Mouse (Mus musculus) intestine, embryonic 16.5 days (tissue): ENCODE measurements at regions not wholly inside any gene's neighbourhood (a gene's known extent, or its start where the extent isn't known, plus 50 kb on each side); places are given as distances from the start of the nearest gene placed in this dataset.

Experiments used
- ATAC-seq: fragments of 200-750 bp; cut with Nextera tagmentation; 2 replicates; pipeline ENCODE4 v1.8.0; 2017; ENCODE audit warnings: moderate TSS enrichment, moderate library complexity
- H3K27ac ChIP-seq: fragments of 300-500 bp; sonication (generic); 2 replicates; pipeline ENCODE4 v1.5.1; 2014; ENCODE audit warnings: mild to moderate bottlenecking, low read length
- H3K27me3 ChIP-seq: fragments of 300-500 bp; sonication (generic); replicated peaks from 2 replicates; pipeline ENCODE4 v1.6.1; 2014; ENCODE audit warnings: low read length, control low read depth, mixed read lengths; ENCODE audit not compliant: control insufficient read depth, insufficient read depth
- H3K36me3 ChIP-seq: fragments of 300-500 bp; sonication (generic); 2 replicates; pipeline ENCODE4 v1.6.1; 2014; ENCODE audit warnings: low read length, control low read depth; ENCODE audit not compliant: control insufficient read depth, insufficient read depth
- H3K4me1 ChIP-seq: fragments of 300-500 bp; sonication (generic); 2 replicates; pipeline ENCODE4 v1.6.1; 2014; ENCODE audit warnings: low read length, control low read depth, mixed read lengths; ENCODE audit not compliant: control insufficient read depth, insufficient read depth
- H3K4me2 ChIP-seq: fragments of 300-500 bp; sonication (generic); 2 replicates; pipeline ENCODE4 v1.6.1; 2014; ENCODE audit warnings: low read depth, low read length, control low read depth
- H3K4me3 ChIP-seq: fragments of 300-500 bp; sonication (generic); 2 replicates; pipeline ENCODE4 v1.5.1; 2014; ENCODE audit warnings: mild to moderate bottlenecking, low read length
- H3K9ac ChIP-seq: fragments of 300-500 bp; sonication (generic); 2 replicates; pipeline ENCODE4 v1.6.1; 2014; ENCODE audit warnings: low read depth, low read length
- H3K9me3 ChIP-seq: fragments of 300-500 bp; sonication (generic); 2 replicates; pipeline ENCODE4 v1.6.1; 2016; ENCODE audit warnings: low read length, control low read depth; ENCODE audit not compliant: control insufficient read depth
- WGBS: fragments of 180-500 bp; shearing (Covaris S2); extraction: QIAGEN DNeasy Blood & Tissue Kit; methylation state at CpG from one replicate; pipeline ENCODE4 v1.1.7; 2014; 5-methylcytosine and 5-hydroxymethylcytosine counted together

- Histone ChIP-seq H3K4me2 (no peak overlapping the region), H3K9me3 (no peaks in the 10 kb centered on the region), H3K27me3 (no peaks in the 10 kb centered on the region), H3K9ac (no peak overlapping the region), H3K36me3 (no peaks in the 10 kb centered on the region), H3K27ac (no peak overlapping the region), H3K4me1 (peaks cover 6% of the 10 kb centered on the region; the same call in 1 of the 2 replicates), H3K4me3 (no peak overlapping the region)
- 61% methylated on average over 4 of the region's 4 CpGs for WGBS
- no peak for ATAC-seq
Observed at GRCm38 (mm10) chr6:116985147-116985737, 183.1 kb upstream of the Cxcl12 start.

- no peak for ATAC-seq
- H3K9ac ChIP-seq: no peak overlapping the region
- H3K4me1 ChIP-seq: no peaks in the 10 kb centered on the region
- H3K4me2 ChIP-seq: no peak overlapping the region
- no peaks in the 10 kb centered on the region for H3K27me3 ChIP-seq
- no peak overlapping the region for H3K27ac ChIP-seq
- no peak overlapping the region for H3K4me3 ChIP-seq
- WGBS: 53% methylated on average over 10 of the region's 10 CpGs
- H3K9me3 ChIP-seq: no peaks in the 10 kb centered on the region
- no peaks in the 10 kb centered on the region for H3K36me3 ChIP-seq
Observed at GRCm38 (mm10) chr6:116986266-116987000, 181.9 kb upstream of the Cxcl12 start.

GRCm38 (mm10) chr6:116987243-116987642 is 181.1 kb upstream of the Cxcl12 start:
- Histone ChIP-seq H3K27me3 (no peaks in the 10 kb centered on the region), H3K9me3 (no peaks in the 10 kb centered on the region), H3K27ac (no peak overlapping the region), H3K4me2 (no peak overlapping the region), H3K4me3 (no peak overlapping the region), H3K36me3 (no peaks in the 10 kb centered on the region), H3K9ac (no peak overlapping the region), H3K4me1 (no peaks in the 10 kb centered on the region)
- ATAC-seq: no peak
- WGBS: 80% methylated on average over 5 of the region's 5 CpGs

GRCm38 (mm10) chr6:116998948-116999682 is 169.2 kb upstream of the Cxcl12 start:
- H3K36me3 ChIP-seq: no peaks in the 10 kb centered on the region
- H3K27ac ChIP-seq: no peak overlapping the region
- H3K4me3 ChIP-seq: no peak overlapping the region
- 0 out of 2 replicates have a peak, but pooled peaks cover 2% of the 10 kb centered on the region for H3K4me1 ChIP-seq
- H3K4me2 ChIP-seq: no peak overlapping the region
- no peak for ATAC-seq
- H3K27me3 ChIP-seq: no peaks in the 10 kb centered on the region
- 74% methylated on average over 9 of the region's 9 CpGs for WGBS
- no peaks in the 10 kb centered on the region for H3K9me3 ChIP-seq
- H3K9ac ChIP-seq: no peak overlapping the region

DNA sequence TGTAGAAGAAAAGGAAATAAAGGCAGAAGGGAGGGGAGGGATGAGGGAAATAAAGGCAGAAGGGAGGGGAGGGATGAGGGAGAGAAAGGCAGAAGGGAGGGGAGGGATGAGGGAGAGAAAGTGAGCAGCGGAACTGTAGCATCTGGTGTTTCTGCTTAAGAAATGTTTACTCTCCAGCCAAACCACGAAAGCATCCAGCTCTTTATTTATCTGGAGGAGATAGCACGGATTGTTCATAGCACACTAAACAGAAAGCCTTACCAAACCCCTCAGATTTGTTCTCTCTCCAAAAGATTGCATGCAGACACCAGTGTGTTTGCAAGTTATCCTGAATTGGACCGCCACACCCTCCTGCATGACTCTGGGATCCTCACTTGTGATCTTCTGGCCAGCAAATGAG is 168.4 kb upstream of the Cxcl12 start:
- WGBS: 35% methylated on average over 4 of the region's 4 CpGs
- H3K4me2 ChIP-seq: no peak overlapping the region
- no peaks in the 10 kb centered on the region for H3K9me3 ChIP-seq
- no peak overlapping the region for H3K4me3 ChIP-seq
- H3K27me3 ChIP-seq: no peaks in the 10 kb centered on the region
- ATAC-seq: no peak
- no peaks in the 10 kb centered on the region for H3K36me3 ChIP-seq
- no peak overlapping the region for H3K9ac ChIP-seq
- 0 out of 2 replicates have a peak overlapping the region, but pooled peaks have one; percentile 28 for H3K27ac ChIP-seq
- H3K4me1 ChIP-seq: 0 out of 2 replicates have a peak, but pooled peaks cover 2% of the 10 kb centered on the region

GRCm38 (mm10) chr6:117000951-117001725 is 167.2 kb upstream of the Cxcl12 start:
- Histone ChIP-seq H3K36me3 (no peaks in the 10 kb centered on the region), H3K9me3 (no peaks in the 10 kb centered on the region), H3K4me3 (no peak overlapping the region), H3K4me1 (0 out of 2 replicates have a peak, but pooled peaks cover 2% of the 10 kb centered on the region), H3K4me2 (no peak overlapping the region), H3K27ac (no peak overlapping the region), H3K27me3 (no peaks in the 10 kb centered on the region), H3K9ac (no peak overlapping the region)
- ATAC-seq: no peak
- 73% methylated on average over 7 of the region's 7 CpGs for WGBS

- no peaks in the 10 kb centered on the region for H3K9me3 ChIP-seq
- no peaks in the 10 kb centered on the region for H3K36me3 ChIP-seq
- 85% methylated on average over 5 of the region's 5 CpGs for WGBS
- H3K4me3 ChIP-seq: no peak overlapping the region
- H3K27me3 ChIP-seq: no peaks in the 10 kb centered on the region
- no peaks in the 10 kb centered on the region for H3K4me1 ChIP-seq
- no peak overlapping the region for H3K9ac ChIP-seq
- ATAC-seq: no peak
- H3K27ac ChIP-seq: no peak overlapping the region
- H3K4me2 ChIP-seq: no peak overlapping the region
Observed at GRCm38 (mm10) chr6:117012621-117013020, 155.7 kb upstream of the Cxcl12 start.

DNA sequence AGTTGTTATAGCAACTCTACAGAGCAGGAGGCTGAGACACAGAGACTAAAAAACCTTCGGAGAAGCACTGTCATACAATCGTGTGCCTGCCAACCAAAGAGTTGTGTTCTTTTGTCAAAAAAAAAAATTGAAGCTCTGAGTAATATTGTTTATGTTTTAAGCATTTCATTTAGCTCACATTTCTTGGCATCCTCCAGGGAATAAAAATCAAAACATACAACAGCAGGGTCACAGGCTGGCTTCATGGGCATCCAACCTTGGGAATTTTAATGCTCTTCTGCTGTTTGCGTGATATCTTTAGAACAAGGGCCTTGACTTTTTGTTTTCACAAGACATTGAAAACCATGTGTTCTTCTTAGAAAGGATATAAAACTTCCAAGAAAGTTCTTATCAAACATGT is 152.9 kb upstream of the Cxcl12 start:
- H3K9ac ChIP-seq: no peak overlapping the region
- no peak overlapping the region for H3K27ac ChIP-seq
- no peaks in the 10 kb centered on the region for H3K4me1 ChIP-seq
- ATAC-seq: no peak
- H3K4me3 ChIP-seq: no peak overlapping the region
- WGBS: 86% methylated on average over 3 of the region's 3 CpGs
- no peaks in the 10 kb centered on the region for H3K9me3 ChIP-seq
- H3K4me2 ChIP-seq: no peak overlapping the region
- no peaks in the 10 kb centered on the region for H3K36me3 ChIP-seq
- no peaks in the 10 kb centered on the region for H3K27me3 ChIP-seq

- no peaks in the 10 kb centered on the region for H3K27me3 ChIP-seq
- H3K4me1 ChIP-seq: no peaks in the 10 kb centered on the region
- no peaks in the 10 kb centered on the region for H3K36me3 ChIP-seq
- 50% methylated on average over 10 of the region's 10 CpGs for WGBS
- H3K27ac ChIP-seq: no peak overlapping the region
- no peaks in the 10 kb centered on the region for H3K9me3 ChIP-seq
- H3K4me2 ChIP-seq: no peak overlapping the region
- no peak for ATAC-seq
- H3K9ac ChIP-seq: no peak overlapping the region
- no peak overlapping the region for H3K4me3 ChIP-seq
Observed at GRCm38 (mm10) chr6:117021851-117022250, 146.5 kb upstream of the Cxcl12 start.
